Mouse (Mus musculus): Measurements from ENCODE around the gene Cth. TPM values are rescaled to one million over a fixed set of nuclear protein-coding genes. Genes with fewer than 3 reads are reported as not detected.
"Not testable (repeated sequence)": the region's sequence is repeated elsewhere in the genome, so short reads cannot be mapped to it uniquely, and the experiment has no call there.

The Cth gene
- total RNA-seq (2021): 10 to 100 TPM in 1 of 2 experiments, 1 to 10 TPM in 1; 9.0 to 11.1 TPM
- long read RNA-seq, experiment 1, transcript Cth-201 (12 exons, 1,815 nt): major isoform, 20 of 20 reads
- long read RNA-seq, experiment 1, partial matches to known transcripts: 0 of 20 reads
- long read RNA-seq, experiment 1, other reads (novel, unspliced or antisense): 0 of 20 reads
- long read RNA-seq, experiment 2, transcript Cth-201 (12 exons, 1,815 nt): major isoform, 13 of 13 reads
- long read RNA-seq, experiment 2, partial matches to known transcripts: 0 of 13 reads
- long read RNA-seq, experiment 2, other reads (novel, unspliced or antisense): 0 of 13 reads

GRCm38 (mm10) chr3:157924692-157925328 is at the start of gene Cth:
Cth (minus strand) TSS chr3:157925077.
- peak; percentile 86 to 87 for DNase-seq (ENCODE audit: low spot score in 2 of 2)
- intact Hi-C loops (cut with DNase I): no loop called here

GRCm38 (mm10) chr3:157973236-157973635 is 48.4 kb upstream of the Cth start:
- DNase-seq (ENCODE audit: low spot score in 2 of 2): no peak
- intact Hi-C loops (cut with DNase I): no loop called here

- intact Hi-C loops (cut with DNase I): no loop called here
- no peak for DNase-seq (ENCODE audit: low spot score in 2 of 2)
Measured at GRCm38 (mm10) chr3:157971151-157971550, 46.3 kb upstream of the Cth start.

GRCm38 (mm10) chr3:157957320-157957719 is 32.4 kb upstream of the Cth start:
- intact Hi-C loops (cut with DNase I): no loop called here
- DNase-seq (ENCODE audit: low spot score in 2 of 2): no peak

GRCm38 (mm10) chr3:157956201-157956600 is 31.3 kb upstream of the Cth start:
- intact Hi-C loops (cut with DNase I): no loop called here
- no peak for DNase-seq (ENCODE audit: low spot score in 2 of 2)

- DNase-seq (ENCODE audit: low spot score in 2 of 2): no peak
- intact Hi-C loops (cut with DNase I): no loop called here
Measured at GRCm38 (mm10) chr3:157955466-157955865, 30.6 kb upstream of the Cth start.

- no peak for DNase-seq (ENCODE audit: low spot score in 2 of 2)
- intact Hi-C loops (cut with DNase I): no loop called here
Measured at GRCm38 (mm10) chr3:157952716-157953115, 27.8 kb upstream of the Cth start.

- DNase-seq (ENCODE audit: low spot score in 2 of 2): no peak
- intact Hi-C loops (cut with DNase I): loop anchor here (5.0 kb wide), 1 partner anchor 90 kb away; the partner anchor contains the start of genes Lrrc40 and Srsf11
Measured at GRCm38 (mm10) chr3:157947383-157948280, 22.8 kb upstream of the Cth start.

GRCm38 (mm10) chr3:157946843-157947358 is 22.0 kb upstream of the Cth start, which contains the start of gene Ankrd13c:
Ankrd13c (plus strand) TSS chr3:157947239.
- intact Hi-C loops (cut with DNase I): loop anchor here (5.0 kb wide), 1 partner anchor 90 kb away; the partner anchor contains the start of genes Lrrc40 and Srsf11
- DNase-seq (ENCODE audit: low spot score in 2 of 2): peak; percentile 90 to 91

GRCm38 (mm10) chr3:157938585-157938984 is 13.7 kb upstream of the Cth start:
- intact Hi-C loops (cut with DNase I): no loop called here
- no peak for DNase-seq (ENCODE audit: low spot score in 2 of 2)

GRCm38 (mm10) chr3:157934301-157934823 is 9.5 kb upstream of the Cth start:
- intact Hi-C loops (cut with DNase I): no loop called here
- no peak for DNase-seq (ENCODE audit: low spot score in 2 of 2)

GRCm38 (mm10) chr3:157933223-157933622 is 8.3 kb upstream of the Cth start:
- DNase-seq (ENCODE audit: low spot score in 2 of 2); intact Hi-C loops (cut with DNase I): not testable (repeated sequence)

GRCm38 (mm10) chr3:157932074-157932473 is 7.2 kb upstream of the Cth start:
- intact Hi-C loops (cut with DNase I): no loop called here
- DNase-seq (ENCODE audit: low spot score in 2 of 2): no peak

GRCm38 (mm10) chr3:157931592-157931991 is 6.7 kb upstream of the Cth start:
- intact Hi-C loops (cut with DNase I): no loop called here
- no peak for DNase-seq (ENCODE audit: low spot score in 2 of 2)

GRCm38 (mm10) chr3:157929417-157929816 is 4.5 kb upstream of the Cth start:
- intact Hi-C loops (cut with DNase I): no loop called here
- DNase-seq (ENCODE audit: low spot score in 2 of 2): no peak

- intact Hi-C loops (cut with DNase I): no loop called here
- DNase-seq (ENCODE audit: low spot score in 2 of 2): peak; percentile 11 to 41
Measured at GRCm38 (mm10) chr3:157928731-157929130, 3.9 kb upstream of the Cth start.

- DNase-seq (ENCODE audit: low spot score in 2 of 2): peak; percentile 39 to 68
- intact Hi-C loops (cut with DNase I): no loop called here
Measured at GRCm38 (mm10) chr3:157926761-157927160, 1.9 kb upstream of the Cth start.

- intact Hi-C loops (cut with DNase I): no loop called here
- DNase-seq (ENCODE audit: low spot score in 2 of 2): no peak
Measured at GRCm38 (mm10) chr3:157925706-157926510, 1.0 kb upstream of the Cth start.
